Mouse (Mus musculus) liver, embryonic 12.5 days (tissue): ENCODE results near the gene Meis2. TPM values are rescaled to one million over a fixed set of nuclear protein-coding genes. Genes with fewer than 3 reads are reported as not detected.

ENCODE experiments used
- ATAC-seq: fragments of 200-750 bp; cut with Nextera tagmentation; 2 replicates; pipeline ENCODE4 v1.8.0; 2017; ENCODE audit warnings: moderate number of reproducible peaks, mild to moderate bottlenecking, moderate library complexity
- H3K27ac ChIP-seq: fragments of 300-500 bp; sonication (generic); 2 replicates; pipeline ENCODE4 v1.5.1; 2016; ENCODE audit warnings: mild to moderate bottlenecking
- H3K27me3 ChIP-seq: fragments of 300-500 bp; sonication (generic); replicated peaks from 2 replicates; pipeline ENCODE4 v1.6.1; 2016; ENCODE audit warnings: mild to moderate bottlenecking, moderate library complexity
- H3K36me3 ChIP-seq: fragments of 300-500 bp; sonication (generic); 2 replicates; pipeline ENCODE4 v1.6.1; 2016; ENCODE audit warnings: mild to moderate bottlenecking, moderate library complexity
- H3K4me1 ChIP-seq: fragments of 300-500 bp; sonication (generic); 2 replicates; pipeline ENCODE4 v1.6.1; 2016
- H3K4me2 ChIP-seq: fragments of 300-500 bp; sonication (generic); 2 replicates; pipeline ENCODE4 v1.6.1; 2016; ENCODE audit warnings: mild to moderate bottlenecking, moderate library complexity
- H3K4me3 ChIP-seq: fragments of 300-500 bp; sonication (generic); 2 replicates; pipeline ENCODE4 v1.5.1; 2016; ENCODE audit warnings: mild to moderate bottlenecking, moderate library complexity
- H3K9ac ChIP-seq: fragments of 300-500 bp; sonication (generic); 2 replicates; pipeline ENCODE4 v1.6.1; 2016; ENCODE audit warnings: mild to moderate bottlenecking, moderate library complexity
- H3K9me3 ChIP-seq: fragments of 300-500 bp; sonication (generic); replicated peaks from 2 replicates; pipeline ENCODE4 v1.6.1; 2016; ENCODE audit warnings: mild to moderate bottlenecking, moderate library complexity
- WGBS: fragments of 180-500 bp; shearing (Covaris S2); methylation state at CpG from one replicate; pipeline ENCODE4 v1.1.7; 2016; ENCODE audit not compliant: insufficient replicate concordance; 5-methylcytosine and 5-hydroxymethylcytosine counted together
- polyA plus RNA-seq: library from polyadenylated mRNA; unstranded; fragments of >200 nt; fragmentation: Nextera tagmentation; extraction: Ambion mirVana; gene quantifications from 2 replicates; pipeline ENCODE4 v1.2.1, GENCODE M21; 2016

The Meis2 gene
- polyA plus RNA-seq, 1 experiment from 2014 or later, result 5.9 TPM

DNA sequence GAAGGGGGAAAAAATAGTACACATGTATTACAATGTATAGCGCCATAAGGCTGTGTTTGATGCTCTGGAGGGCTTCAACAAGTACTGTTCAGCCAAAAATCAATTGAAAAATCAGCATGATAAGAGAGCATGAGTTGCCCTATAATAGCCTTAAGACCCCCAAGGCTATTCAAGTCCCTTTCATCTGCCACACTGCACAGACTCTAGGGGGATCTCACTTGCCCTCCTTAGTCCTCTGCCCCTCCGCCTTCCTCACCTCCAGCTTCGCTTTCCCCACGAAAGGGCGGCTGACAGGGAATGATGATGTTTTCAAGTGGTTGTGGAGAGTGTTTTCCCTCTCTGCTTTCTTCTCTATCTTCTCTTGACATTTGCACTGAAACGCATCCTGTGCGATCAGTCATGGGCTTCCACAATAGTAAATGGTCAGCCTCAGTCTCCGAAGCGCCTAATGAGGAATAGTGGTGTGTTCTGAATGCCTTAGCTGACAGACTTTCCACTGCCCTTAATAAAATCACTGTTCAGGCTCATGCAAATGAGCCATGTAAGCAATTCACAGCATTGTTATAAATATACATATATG, 23.9 kb downstream of the Meis2 start:
- Histone ChIP-seq H3K9me3 (no peaks in the 10 kb centered on the region), H3K4me1 (no peaks in the 10 kb centered on the region), H3K4me2 (no peak overlapping the region), H3K9ac (no peak overlapping the region), H3K36me3 (no peaks in the 10 kb centered on the region), H3K27ac (no peak overlapping the region), H3K4me3 (no peak overlapping the region), H3K27me3 (no peaks in the 10 kb centered on the region)
- no peak for ATAC-seq
- WGBS, result 80% methylated on average over 9 of the region's 9 CpGs

DNA sequence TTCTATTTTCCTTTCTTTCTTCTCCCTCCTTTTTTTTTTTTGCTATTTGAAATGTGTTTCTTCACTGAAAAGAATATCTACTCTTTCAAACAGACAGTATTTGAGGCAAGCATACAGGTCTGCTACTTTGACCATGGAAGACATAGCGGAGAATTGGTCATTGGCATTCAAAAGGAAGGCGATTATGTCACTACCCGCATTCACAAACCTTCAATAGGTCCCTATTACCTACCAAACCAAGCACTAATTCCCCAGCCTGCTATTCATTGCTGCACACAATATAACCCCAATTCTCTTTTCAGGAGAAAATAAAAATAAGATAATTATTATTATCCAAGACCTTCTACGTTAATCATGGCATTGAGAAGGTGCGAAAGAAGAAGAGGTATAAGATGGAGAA, 30.3 kb downstream of the Meis2 start:
- ATAC-seq, result no peak
- H3K27me3 ChIP-seq, result no peaks in the 10 kb centered on the region
- WGBS, result 80% methylated on average over 5 of the region's 5 CpGs

DNA sequence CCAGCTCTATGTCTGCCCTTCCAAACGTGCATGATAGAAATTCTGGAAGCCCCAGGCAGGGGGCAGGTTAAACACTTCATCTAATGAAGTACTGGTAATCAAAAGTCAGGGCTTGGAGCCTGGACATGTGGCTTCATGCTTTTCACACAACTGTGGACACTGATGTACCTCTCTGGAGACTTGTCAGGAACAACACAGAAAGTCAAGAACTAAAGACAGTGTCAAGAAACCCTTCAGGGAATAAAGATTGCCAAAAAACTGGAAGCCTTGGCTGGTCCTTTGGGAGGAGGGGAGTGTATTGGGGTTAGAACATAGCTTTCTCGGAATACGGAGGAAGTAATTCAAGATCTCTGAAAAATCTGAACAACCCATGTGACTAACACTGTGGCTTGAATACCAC, 37.5 kb downstream of the Meis2 start:
- WGBS, result 49% methylated on average over 3 of the region's 3 CpGs
- H3K4me1 ChIP-seq, result no peaks in the 10 kb centered on the region
- H3K9me3 ChIP-seq, result no peaks in the 10 kb centered on the region
- no peak overlapping the region for H3K27ac ChIP-seq
- peaks cover 4% of the 10 kb centered on the region; the same call in 1 of the 2 replicates for H3K36me3 ChIP-seq
- H3K4me2 ChIP-seq, result no peak overlapping the region
- H3K4me3 ChIP-seq, result no peak overlapping the region
- no peak for ATAC-seq
- H3K9ac ChIP-seq, result no peak overlapping the region
- no peaks in the 10 kb centered on the region for H3K27me3 ChIP-seq

More for the DNA sequence above, 30.3 kb downstream of the Meis2 start:
- no peak overlapping the region for H3K9ac ChIP-seq
- no peak overlapping the region for H3K4me2 ChIP-seq
- H3K9me3 ChIP-seq, result no peaks in the 10 kb centered on the region
- H3K4me3 ChIP-seq, result no peak overlapping the region
- no peak overlapping the region for H3K27ac ChIP-seq
- H3K4me1 ChIP-seq, result no peaks in the 10 kb centered on the region
- H3K36me3 ChIP-seq, result no peaks in the 10 kb centered on the region

DNA sequence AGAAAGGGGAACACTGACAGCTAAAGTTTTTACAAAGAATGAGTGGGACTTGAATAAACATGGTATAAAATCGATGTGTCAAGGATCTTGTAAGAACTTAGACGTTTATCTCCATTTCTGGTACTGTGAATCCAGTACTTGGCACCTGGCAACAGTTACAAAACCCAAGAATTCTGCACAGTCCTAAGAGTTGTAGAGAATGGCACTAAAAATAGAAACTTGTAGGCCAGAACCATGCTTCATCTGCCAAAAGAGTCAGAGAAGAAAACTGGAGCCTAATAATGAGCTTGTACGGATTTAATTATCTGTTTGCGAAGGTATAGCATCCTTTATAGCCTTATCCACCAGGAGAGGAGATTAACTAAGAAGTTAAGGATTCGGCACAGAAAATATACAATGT, 42.8 kb downstream of the Meis2 start:
- no peaks in the 10 kb centered on the region for H3K27me3 ChIP-seq
- H3K27ac ChIP-seq, result no peak overlapping the region
- H3K36me3 ChIP-seq, result no peaks in the 10 kb centered on the region
- H3K4me1 ChIP-seq, result peaks cover 15% of the 10 kb centered on the region; the same call in 1 of the 2 replicates
- H3K9ac ChIP-seq, result no peak overlapping the region
- no peaks in the 10 kb centered on the region for H3K9me3 ChIP-seq
- WGBS, result 71% methylated on average over 5 of the region's 5 CpGs
- no peak overlapping the region for H3K4me2 ChIP-seq
- H3K4me3 ChIP-seq, result no peak overlapping the region
- no peak for ATAC-seq

DNA sequence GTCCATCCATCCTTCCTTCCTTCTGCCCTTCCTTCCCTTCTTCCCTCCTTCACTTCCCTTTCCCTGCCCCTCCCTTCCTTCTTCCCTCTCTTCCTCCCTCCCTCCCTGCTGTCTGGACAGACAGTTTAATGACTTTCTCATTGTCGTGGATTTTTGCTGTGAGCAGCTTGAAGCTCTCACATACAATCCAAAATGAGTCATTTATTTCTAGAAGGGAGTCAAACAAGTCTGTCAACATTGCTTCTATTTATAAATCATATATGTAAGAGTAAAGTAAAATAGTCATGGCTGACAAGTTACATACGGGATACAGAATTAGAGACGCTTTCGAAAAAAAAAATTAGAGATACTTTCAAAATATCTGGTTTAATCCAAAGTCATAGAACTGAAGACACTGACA, 43.7 kb downstream of the Meis2 start:
- H3K9me3 ChIP-seq, result no peaks in the 10 kb centered on the region
- no peak overlapping the region for H3K9ac ChIP-seq
- H3K4me3 ChIP-seq, result no peak overlapping the region
- 66% methylated on average over 4 of the region's 4 CpGs for WGBS
- no peak for ATAC-seq
- H3K4me2 ChIP-seq, result no peak overlapping the region
- no peak overlapping the region for H3K27ac ChIP-seq
- no peaks in the 10 kb centered on the region for H3K27me3 ChIP-seq
- H3K36me3 ChIP-seq, result no peaks in the 10 kb centered on the region
- peaks cover 15% of the 10 kb centered on the region; the same call in 1 of the 2 replicates for H3K4me1 ChIP-seq

DNA sequence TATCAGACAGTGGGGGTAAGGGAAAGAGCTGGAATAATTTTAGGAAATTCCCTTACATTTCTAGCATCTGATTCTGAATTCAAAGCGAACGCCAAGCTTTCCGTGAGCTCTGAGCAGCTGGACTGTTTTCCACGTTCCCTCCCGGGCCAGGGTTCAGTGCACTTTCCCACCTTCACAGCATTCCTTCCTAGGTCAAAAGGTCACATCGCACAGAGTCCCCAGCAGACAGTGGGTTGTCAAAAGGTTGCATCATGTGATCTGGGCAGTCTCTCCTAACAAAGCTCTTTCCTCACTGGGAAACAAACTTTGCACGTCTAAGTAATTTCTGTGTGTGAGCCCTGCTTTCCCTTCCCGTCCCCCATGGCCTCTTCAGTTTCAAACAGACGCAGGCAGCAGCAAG, 44.6 kb downstream of the Meis2 start:
- 38% methylated on average over 9 of the region's 9 CpGs for WGBS
- H3K4me2 ChIP-seq, result peak overlapping the region; percentile 18; the same call in 1 of the 2 replicates
- no peaks in the 10 kb centered on the region for H3K9me3 ChIP-seq
- peaks cover 15% of the 10 kb centered on the region; the same call in 1 of the 2 replicates for H3K4me1 ChIP-seq
- H3K27ac ChIP-seq, result no peak overlapping the region
- H3K27me3 ChIP-seq, result no peaks in the 10 kb centered on the region
- no peak overlapping the region for H3K4me3 ChIP-seq
- no peak overlapping the region for H3K9ac ChIP-seq
- ATAC-seq, result peak; percentile 67
- H3K36me3 ChIP-seq, result no peaks in the 10 kb centered on the region

DNA sequence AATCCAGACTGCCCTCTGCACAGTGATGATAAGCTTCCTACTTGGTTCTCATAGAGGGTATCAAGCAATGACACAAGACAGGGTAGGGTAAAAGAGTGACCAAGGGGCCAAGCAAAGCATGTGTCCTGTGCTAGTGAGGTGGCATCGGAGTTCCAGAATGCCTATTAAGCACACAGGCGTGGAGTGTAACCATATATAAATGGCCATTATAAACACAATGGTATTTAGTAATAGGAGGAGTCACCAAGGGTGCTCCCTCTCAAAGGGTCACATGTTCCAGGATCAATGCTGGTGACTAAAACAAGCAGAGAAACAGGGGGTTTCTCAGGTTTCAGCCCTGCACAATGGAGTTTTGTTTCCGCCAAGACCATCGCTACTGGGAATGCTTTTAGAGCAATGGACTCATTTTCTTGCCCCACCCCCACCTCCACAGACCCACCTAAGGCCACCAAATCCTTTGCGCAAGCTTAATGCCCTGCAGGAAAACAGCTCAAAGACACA, 45.1 kb downstream of the Meis2 start:
- peak; percentile 42; the same call in 1 of the 2 replicates for ATAC-seq
- 51% methylated on average over 5 of the region's 5 CpGs for WGBS

DNA sequence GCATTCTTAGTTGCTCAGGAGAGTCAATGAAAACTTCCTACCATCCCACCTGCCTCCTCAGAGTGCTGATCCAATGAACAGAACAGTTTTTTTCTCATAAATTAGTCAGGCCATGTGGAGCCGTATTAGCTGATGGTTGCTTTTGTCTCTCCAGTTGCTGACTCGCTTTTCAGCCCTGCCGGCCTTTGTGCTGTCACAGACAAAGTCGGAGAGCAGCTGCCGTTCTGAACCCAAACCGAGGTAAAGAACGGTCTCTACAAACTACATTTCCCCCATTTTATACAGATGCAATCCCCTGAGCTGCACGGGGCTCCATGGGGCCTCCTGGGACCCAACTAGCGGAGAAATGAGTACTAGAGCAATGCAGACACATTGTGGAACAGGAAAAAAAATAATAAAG, 45.7 kb downstream of the Meis2 start:
- WGBS, result 56% methylated on average over 9 of the region's 9 CpGs
- no peaks in the 10 kb centered on the region for H3K9me3 ChIP-seq
- no peak overlapping the region for H3K4me2 ChIP-seq
- H3K9ac ChIP-seq, result no peak overlapping the region
- no peak for ATAC-seq
- H3K36me3 ChIP-seq, result no peaks in the 10 kb centered on the region
- no peak overlapping the region for H3K4me3 ChIP-seq
- H3K4me1 ChIP-seq, result peaks cover 15% of the 10 kb centered on the region; the same call in 1 of the 2 replicates
- H3K27me3 ChIP-seq, result no peaks in the 10 kb centered on the region
- no peak overlapping the region for H3K27ac ChIP-seq

More for the DNA sequence above, 45.1 kb downstream of the Meis2 start:
- H3K27me3 ChIP-seq, result no peaks in the 10 kb centered on the region
- peak overlapping the region; percentile 18; the same call in 1 of the 2 replicates for H3K4me2 ChIP-seq
- no peaks in the 10 kb centered on the region for H3K36me3 ChIP-seq
- no peak overlapping the region for H3K27ac ChIP-seq
- H3K9ac ChIP-seq, result no peak overlapping the region
- no peaks in the 10 kb centered on the region for H3K9me3 ChIP-seq
- H3K4me3 ChIP-seq, result no peak overlapping the region
- peaks cover 15% of the 10 kb centered on the region; the same call in 1 of the 2 replicates for H3K4me1 ChIP-seq

DNA sequence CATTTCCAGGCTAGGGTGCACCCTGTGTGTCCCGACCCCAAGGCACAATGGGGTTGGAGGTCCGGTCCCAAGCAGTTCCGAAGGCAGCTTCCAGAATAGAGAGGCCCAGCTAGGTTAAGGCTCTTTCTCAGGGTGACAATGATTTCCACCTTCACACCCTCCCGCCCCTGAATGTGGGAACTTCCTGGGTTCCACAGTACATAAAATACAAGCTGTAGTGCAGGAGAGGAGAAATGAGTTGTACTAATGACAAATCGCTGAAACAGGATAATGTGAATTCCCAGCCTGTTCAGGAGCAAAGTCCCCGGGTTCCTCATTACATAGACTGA, 46.2 kb downstream of the Meis2 start:
- ATAC-seq, result no peak
- no peak overlapping the region for H3K27ac ChIP-seq
- H3K4me2 ChIP-seq, result no peak overlapping the region
- no peaks in the 10 kb centered on the region for H3K36me3 ChIP-seq
- 64% methylated on average over 6 of the region's 6 CpGs for WGBS
- no peak overlapping the region for H3K4me3 ChIP-seq
- H3K27me3 ChIP-seq, result no peaks in the 10 kb centered on the region
- no peak overlapping the region for H3K9ac ChIP-seq
- H3K4me1 ChIP-seq, result peaks cover 15% of the 10 kb centered on the region; the same call in 1 of the 2 replicates
- H3K9me3 ChIP-seq, result no peaks in the 10 kb centered on the region

DNA sequence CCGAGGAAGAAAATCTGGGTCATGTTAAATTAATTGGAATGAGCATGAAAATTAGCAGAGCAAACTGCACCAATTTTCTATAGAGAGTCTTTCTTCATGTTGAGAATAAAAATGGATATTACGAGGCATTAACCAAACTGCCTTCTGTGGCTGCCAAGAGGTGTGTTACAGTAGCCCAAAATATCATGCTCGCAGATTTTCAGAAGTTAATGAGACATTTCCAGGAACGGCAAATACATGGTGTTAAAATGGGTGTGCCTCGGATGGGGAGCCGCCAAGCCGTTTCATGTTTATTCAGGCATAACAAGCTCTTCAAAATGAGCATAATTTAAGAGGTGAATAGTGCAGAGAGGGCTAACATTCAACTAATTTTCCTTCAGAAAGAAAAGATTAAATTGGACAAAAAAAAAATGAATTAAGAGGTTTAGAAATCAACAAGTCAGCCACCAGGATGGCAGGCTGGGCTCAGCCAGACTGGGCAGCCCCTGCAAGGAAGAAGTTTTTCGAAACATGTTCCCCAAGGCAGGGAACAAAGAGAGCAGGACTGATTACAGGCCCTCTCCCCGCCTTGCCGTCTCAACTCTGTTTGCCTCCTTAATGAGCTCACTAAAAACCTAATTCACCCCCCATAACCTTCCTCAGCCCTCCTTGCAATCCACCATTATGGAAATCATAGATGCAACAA, 46.7 kb downstream of the Meis2 start:
- no peak overlapping the region for H3K4me3 ChIP-seq
- H3K9me3 ChIP-seq, result no peaks in the 10 kb centered on the region
- no peak overlapping the region for H3K4me2 ChIP-seq
- no peak overlapping the region for H3K27ac ChIP-seq
- H3K9ac ChIP-seq, result no peak overlapping the region
- peaks cover 15% of the 10 kb centered on the region; the same call in 1 of the 2 replicates for H3K4me1 ChIP-seq
- no peaks in the 10 kb centered on the region for H3K27me3 ChIP-seq
- H3K36me3 ChIP-seq, result no peaks in the 10 kb centered on the region
- WGBS, result 70% methylated on average over 10 of the region's 10 CpGs
- ATAC-seq, result no peak

DNA sequence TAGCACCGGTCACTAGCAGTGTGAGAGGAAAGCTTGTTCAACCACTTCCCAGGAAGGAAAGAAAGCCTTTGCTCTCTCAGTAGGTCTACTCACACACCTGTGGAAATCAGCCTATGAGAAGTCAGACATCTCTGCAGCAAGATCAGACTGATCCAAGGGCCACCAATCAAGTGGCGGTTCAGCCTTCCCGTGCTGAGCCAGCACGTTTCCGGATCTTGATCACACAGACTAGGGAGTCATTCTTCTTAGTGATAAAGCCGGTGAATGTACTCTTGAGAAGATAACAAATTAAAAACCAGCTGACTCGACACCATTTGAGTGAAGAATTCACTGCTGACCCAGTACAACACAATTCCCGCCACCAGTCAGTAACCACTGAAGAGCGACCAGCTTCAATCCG, 50.1 kb downstream of the Meis2 start:
- Histone ChIP-seq H3K9me3 (no peaks in the 10 kb centered on the region), H3K9ac (no peak overlapping the region), H3K4me2 (no peak overlapping the region), H3K27me3 (no peaks in the 10 kb centered on the region), H3K4me1 (peaks cover 6% of the 10 kb centered on the region; the same call in 1 of the 2 replicates), H3K4me3 (no peak overlapping the region), H3K27ac (no peak overlapping the region), H3K36me3 (no peaks in the 10 kb centered on the region)
- 57% methylated on average over 10 of the region's 10 CpGs for WGBS
- no peak for ATAC-seq

DNA sequence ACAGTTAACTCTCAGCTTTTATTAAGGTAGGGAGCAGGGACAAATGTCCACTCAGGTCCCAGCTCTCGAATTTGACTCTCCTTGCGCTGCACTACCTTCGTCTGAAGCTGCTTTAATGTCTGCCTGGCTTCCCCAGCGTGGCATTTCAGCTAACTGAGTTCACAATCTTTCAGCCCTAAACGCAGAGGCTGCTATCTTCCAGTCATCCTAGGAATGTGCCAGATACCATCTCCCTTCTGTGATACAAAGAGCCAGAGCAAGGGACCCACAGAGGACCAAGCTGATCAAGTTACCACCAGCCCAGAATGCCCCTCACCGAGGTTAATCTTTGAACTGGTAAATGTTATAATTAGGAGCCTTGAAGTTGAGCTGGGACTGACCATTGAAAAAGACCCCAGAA, 55.2 kb downstream of the Meis2 start:
- WGBS, result 34% methylated on average over 6 of the region's 6 CpGs
- Histone ChIP-seq H3K4me1 (no peaks in the 10 kb centered on the region), H3K27ac (no peak overlapping the region), H3K27me3 (peaks cover 7% of the 10 kb centered on the region; the same call in 1 of the 2 replicates), H3K4me2 (no peak overlapping the region), H3K4me3 (no peak overlapping the region), H3K9ac (no peak overlapping the region), H3K36me3 (no peaks in the 10 kb centered on the region), H3K9me3 (no peaks in the 10 kb centered on the region)
- no peak for ATAC-seq
